Mouse (Mus musculus) limb, embryonic 10.5 days (tissue): ENCODE results near the gene Zdhhc14. TPM values are rescaled to one million over a fixed set of nuclear protein-coding genes. Genes with fewer than 3 reads are reported as not detected.

Experiments used
- DNase-seq: peaks from one replicate; pipeline ENCODE4 v3.0.0-alpha.2; 2017; ENCODE audit warnings: low spot score
- H3K27ac ChIP-seq: fragments of 300-500 bp; sonication (generic); 2 replicates; pipeline ENCODE4 v1.5.1; 2016; ENCODE audit warnings: mild to moderate bottlenecking
- H3K27me3 ChIP-seq: fragments of 300-500 bp; sonication (generic); 2 replicates; pipeline ENCODE4 v1.6.1; 2016; ENCODE audit warnings: low read depth, mild to moderate bottlenecking; ENCODE audit not compliant: poor library complexity, severe bottlenecking
- H3K36me3 ChIP-seq: fragments of 300-500 bp; sonication (generic); 2 replicates; pipeline ENCODE4 v1.6.1; 2016; ENCODE audit warnings: mild to moderate bottlenecking, moderate library complexity
- H3K4me1 ChIP-seq: fragments of 300-500 bp; sonication (generic); 2 replicates; pipeline ENCODE4 v1.6.1; 2016
- H3K4me3 ChIP-seq: fragments of 300-500 bp; sonication (generic); 2 replicates; pipeline ENCODE4 v1.5.1; 2016; ENCODE audit warnings: mild to moderate bottlenecking, moderate library complexity
- H3K9me3 ChIP-seq: fragments of 300-500 bp; sonication (generic); replicated peaks from 2 replicates; pipeline ENCODE4 v1.6.1; 2016; ENCODE audit warnings: mild to moderate bottlenecking
- WGBS: fragments of 180-500 bp; shearing (Covaris S2); methylation state at CpG from one replicate; pipeline ENCODE4 v1.1.7; 2016; 5-methylcytosine and 5-hydroxymethylcytosine counted together
- polyA plus RNA-seq: library from polyadenylated mRNA; unstranded; fragments of >200 nt; fragmentation: Nextera tagmentation; extraction: Ambion mirVana; gene quantifications from 2 replicates; pipeline ENCODE4 v1.2.1, GENCODE M21; 2016

The Zdhhc14 gene
- polyA plus RNA-seq, 1 experiment from 2014 or later = 0.66 TPM

DNA sequence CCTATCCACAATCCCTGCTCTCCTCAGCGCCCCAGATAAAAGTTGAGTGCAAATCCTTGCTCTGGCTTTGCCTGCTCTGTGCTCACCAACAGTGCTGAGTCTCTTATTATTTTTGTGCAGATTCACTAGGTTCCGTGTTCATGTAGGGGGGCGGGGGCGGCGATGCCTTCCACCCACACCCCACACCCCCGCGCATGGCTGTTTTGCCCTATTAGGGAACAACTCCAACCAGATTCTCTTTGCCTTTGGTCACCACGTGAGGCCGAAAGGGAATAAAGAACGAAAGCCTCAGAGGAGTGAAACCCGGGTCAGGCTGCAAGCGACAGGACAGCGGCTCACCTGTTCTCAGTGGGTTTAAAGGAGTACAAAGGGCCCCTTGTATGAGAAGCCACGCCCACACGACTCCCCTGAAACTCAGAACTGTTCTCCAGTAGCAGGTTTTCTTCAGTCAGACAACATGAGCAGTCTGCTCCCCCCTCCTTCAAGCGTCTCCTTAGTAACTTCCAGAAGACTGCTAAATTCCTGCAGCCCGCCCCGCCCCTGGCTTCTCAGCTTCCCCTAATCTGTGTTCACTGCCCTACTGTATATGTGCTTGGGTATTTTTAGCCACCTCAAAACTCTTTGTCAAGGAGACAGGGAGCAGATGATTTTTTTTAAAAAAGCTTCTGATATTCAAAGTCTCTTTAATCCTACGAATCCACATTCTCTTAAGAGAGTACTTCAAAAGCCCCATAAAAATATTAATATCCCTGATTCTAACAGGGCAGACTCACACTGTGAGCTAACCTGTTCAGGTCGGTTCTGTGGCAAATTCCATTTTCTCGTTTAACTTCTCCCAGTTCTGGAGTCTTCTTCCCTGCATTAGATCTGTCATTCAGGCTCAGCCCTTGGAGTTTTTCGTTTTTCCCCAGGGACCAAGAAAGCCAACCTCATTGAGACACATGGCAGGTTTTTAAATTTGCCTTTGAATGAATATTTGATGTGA lies 278.2 kb downstream of the Zdhhc14 start:
- Histone ChIP-seq H3K36me3 (no peaks in the 10 kb centered on the region), H3K27ac (peak overlapping the region; percentile 88), H3K9me3 (no peaks in the 10 kb centered on the region), H3K4me3 (peak overlapping the region; percentile 43), H3K27me3 (peaks cover 5% of the 10 kb centered on the region; the same call in 1 of the 2 replicates), H3K4me1 (peaks cover 26% of the 10 kb centered on the region)
- DNase-seq = peak; percentile 71
- WGBS = 18% methylated on average over 22 of the region's 22 CpGs

DNA sequence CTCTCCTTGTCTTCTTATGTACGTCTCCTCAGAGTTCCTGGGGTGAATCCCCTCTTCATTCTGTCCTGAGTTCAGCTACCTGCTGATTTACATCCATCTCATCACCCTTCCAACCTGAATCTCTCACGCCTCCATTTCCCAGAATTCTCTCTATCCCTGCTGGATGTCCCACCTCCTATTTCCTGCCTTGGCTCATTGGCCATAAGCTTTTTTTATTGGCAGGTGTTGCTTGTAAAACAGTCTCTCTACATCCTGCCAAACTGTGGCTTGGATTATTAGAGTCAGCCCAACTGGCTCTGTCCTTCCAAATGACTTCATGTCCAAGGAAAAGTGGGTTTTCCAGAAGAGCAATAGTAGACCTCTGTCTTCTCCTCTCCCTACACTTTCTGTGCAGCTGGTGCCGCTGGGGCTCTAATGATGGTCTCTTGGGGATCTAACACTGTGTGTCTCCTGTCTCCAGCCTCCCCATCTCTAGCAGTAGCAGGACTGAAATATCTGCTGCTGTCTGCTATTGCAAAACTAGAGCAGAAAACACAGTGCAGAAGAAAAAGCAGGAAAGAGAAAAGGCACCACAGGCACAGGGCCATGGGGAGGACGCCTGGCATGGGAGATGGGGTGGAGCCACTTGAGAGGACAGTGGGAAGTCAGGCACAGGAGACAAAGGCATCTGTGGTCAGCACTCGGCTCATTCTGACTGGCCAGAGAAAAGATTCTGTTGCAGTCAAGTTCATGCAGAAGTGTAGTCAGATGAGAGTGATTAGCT lies 288.0 kb downstream of the Zdhhc14 start:
- Histone ChIP-seq H3K4me3 (no peak overlapping the region), H3K36me3 (no peaks in the 10 kb centered on the region), H3K9me3 (no peaks in the 10 kb centered on the region), H3K27ac (no peak overlapping the region), H3K4me1 (peaks cover 20% of the 10 kb centered on the region), H3K27me3 (no peaks in the 10 kb centered on the region)
- 83% methylated on average over 5 of the region's 5 CpGs for WGBS
- DNase-seq = no peak

DNA sequence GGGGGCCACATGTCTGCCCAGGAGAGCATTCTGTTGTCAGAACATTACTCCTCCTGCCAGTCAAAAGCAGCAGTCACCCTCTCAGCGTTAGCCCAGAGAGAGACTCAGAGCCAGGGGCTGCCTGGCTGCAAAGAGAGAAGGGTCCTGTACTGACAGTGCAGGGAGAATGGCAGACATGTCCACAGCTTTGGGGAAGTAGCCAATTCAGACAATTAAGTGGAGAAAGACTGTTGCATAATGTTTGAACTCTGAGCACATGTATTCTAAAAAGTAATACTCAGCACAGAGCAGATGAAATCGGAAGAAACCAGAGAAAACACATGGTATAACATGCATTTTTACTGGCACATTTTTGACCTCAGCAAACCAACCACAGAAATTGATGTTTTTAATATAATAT lies 292.9 kb downstream of the Zdhhc14 start:
- WGBS = 74% methylated on average over 2 of the region's 2 CpGs
- no peaks in the 10 kb centered on the region for H3K36me3 ChIP-seq
- H3K4me3 ChIP-seq = no peak overlapping the region
- H3K4me1 ChIP-seq = peaks cover 19% of the 10 kb centered on the region
- DNase-seq = no peak
- H3K27me3 ChIP-seq = no peaks in the 10 kb centered on the region
- H3K9me3 ChIP-seq = no peaks in the 10 kb centered on the region
- H3K27ac ChIP-seq = no peak overlapping the region

DNA sequence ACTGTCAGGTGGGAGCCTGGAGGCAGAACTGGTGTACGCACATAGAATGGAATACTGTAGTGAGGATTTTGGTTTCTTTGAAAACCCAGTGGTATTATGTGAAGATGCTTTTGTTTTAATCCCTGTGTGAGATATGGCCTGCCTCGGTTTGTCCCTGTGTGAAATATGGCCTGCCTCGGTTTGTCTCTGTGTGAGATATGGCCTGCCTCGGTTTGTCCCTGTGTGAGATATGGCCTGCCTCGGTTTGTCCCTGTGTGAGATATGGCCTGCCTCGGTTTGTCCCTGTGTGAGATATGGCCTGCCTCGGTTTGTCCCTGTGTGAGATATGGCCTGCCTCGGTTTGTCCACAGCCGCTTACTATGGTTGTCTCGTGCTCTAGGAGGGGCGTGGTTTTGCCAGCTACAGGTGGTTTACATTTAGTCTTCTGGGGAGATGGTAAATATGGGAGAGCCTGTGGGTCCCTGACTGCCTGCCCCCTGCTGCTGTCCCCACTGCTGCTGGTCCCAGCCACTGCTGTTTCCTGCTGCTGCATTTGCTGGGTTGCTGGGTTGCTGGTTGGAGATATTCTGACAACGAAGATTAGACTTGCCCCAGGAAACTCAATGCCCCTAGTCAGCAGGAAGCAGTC lies 299.9 kb downstream of the Zdhhc14 start:
- Histone ChIP-seq H3K4me1 (peaks cover 11% of the 10 kb centered on the region), H3K36me3 (no peaks in the 10 kb centered on the region), H3K27ac (no peak overlapping the region), H3K4me3 (no peak overlapping the region), H3K27me3 (no peaks in the 10 kb centered on the region), H3K9me3 (no peaks in the 10 kb centered on the region)
- 90% methylated on average over 12 of the region's 12 CpGs for WGBS
- no peak for DNase-seq

DNA sequence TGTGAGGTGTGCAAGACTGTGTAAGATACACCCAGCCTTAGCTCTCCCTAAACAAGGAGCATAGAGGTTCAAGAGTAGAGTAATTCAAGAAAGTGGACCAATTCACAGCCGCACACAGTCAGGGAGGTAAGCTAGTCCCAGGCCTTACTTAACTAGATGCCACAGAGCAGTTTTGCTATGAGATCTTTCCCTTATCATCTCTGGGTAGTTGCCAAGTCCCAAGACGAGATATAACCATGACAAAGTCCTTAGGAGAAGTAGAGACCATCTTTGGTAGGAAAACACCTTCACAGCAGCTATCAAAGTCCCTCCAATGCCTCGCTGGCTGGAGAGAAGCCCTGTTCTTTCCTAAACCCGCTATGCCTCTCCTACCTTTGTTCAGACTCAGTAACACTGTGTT lies 301.2 kb downstream of the Zdhhc14 start:
- DNase-seq = no peak
- Histone ChIP-seq H3K36me3 (no peaks in the 10 kb centered on the region), H3K27ac (no peak overlapping the region), H3K27me3 (no peaks in the 10 kb centered on the region), H3K4me1 (peaks cover 17% of the 10 kb centered on the region), H3K4me3 (no peak overlapping the region), H3K9me3 (no peaks in the 10 kb centered on the region)
- WGBS = 84% methylated on average over 4 of the region's 4 CpGs

DNA sequence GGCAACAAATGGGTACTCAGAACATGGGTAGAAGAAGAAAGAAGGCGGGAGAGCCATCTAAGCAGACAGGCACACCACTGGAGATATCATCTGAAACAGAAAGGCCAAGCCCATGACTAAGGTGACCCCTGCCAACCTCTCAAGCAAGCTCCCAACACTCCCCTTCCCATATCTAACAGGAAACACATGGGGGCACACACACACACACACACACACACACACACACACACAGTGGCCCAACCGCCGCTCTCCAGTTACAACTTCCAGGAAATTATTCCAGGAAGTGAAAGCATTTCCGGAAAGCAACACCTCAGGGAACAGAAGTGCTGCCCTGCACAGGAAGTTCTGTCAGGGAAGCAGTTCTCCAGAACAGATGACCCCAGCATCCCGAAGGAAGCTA lies 301.9 kb downstream of the Zdhhc14 start:
- Histone ChIP-seq H3K4me3 (no peak overlapping the region), H3K27ac (no peak overlapping the region), H3K4me1 (peaks cover 20% of the 10 kb centered on the region), H3K36me3 (no peaks in the 10 kb centered on the region), H3K27me3 (no peaks in the 10 kb centered on the region), H3K9me3 (no peaks in the 10 kb centered on the region)
- no peak for DNase-seq
- 79% methylated on average over 5 of the region's 5 CpGs for WGBS

DNA sequence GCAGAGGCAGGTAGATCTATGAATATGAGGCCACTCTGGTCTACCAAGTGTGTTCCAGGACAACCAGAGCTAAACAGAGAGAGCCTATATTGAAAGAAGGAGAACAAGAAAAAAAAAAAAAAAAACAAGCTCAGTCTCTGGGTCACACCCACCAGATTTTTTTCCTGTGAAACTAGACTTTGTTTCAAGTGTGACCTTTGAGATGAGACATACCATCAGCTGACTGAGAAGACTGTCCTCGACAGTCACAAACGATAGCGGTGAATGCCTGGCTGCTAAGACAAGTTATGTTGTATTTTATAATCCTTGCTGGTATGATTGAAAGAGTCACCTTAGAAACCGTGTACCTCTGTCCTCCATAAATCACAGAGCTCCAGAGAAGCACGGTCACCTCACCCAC lies 303.0 kb downstream of the Zdhhc14 start:
- Histone ChIP-seq H3K27me3 (no peaks in the 10 kb centered on the region), H3K9me3 (no peaks in the 10 kb centered on the region), H3K36me3 (no peaks in the 10 kb centered on the region), H3K27ac (no peak overlapping the region), H3K4me1 (peaks cover 24% of the 10 kb centered on the region), H3K4me3 (no peak overlapping the region)
- WGBS = 76% methylated on average over 5 of the region's 5 CpGs
- no peak for DNase-seq

DNA sequence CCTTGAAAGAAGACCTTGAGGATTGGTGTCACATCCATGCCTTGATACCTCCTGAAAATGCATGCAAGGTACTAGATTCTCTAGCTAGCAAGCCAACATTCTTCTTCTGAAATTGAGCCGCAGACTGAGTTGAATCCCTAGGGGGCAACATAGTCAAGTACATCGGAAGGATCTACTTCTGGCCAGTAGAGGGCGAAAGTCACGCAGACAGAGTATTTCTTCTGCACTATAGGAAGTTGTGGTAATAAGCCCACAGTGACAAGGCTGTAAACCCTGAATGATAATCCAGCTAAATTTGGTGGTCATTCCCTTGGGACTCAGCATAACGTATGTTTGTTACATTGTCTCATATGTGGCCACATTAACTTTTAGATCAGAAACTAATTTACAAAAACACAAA lies 303.5 kb downstream of the Zdhhc14 start:
- no peaks in the 10 kb centered on the region for H3K27me3 ChIP-seq
- peaks cover 24% of the 10 kb centered on the region for H3K4me1 ChIP-seq
- H3K27ac ChIP-seq = no peak overlapping the region
- no peaks in the 10 kb centered on the region for H3K9me3 ChIP-seq
- H3K36me3 ChIP-seq = no peaks in the 10 kb centered on the region
- 6% methylated on average over 5 of the region's 5 CpGs for WGBS
- peak; percentile 65 for DNase-seq
- H3K4me3 ChIP-seq = no peak overlapping the region

DNA sequence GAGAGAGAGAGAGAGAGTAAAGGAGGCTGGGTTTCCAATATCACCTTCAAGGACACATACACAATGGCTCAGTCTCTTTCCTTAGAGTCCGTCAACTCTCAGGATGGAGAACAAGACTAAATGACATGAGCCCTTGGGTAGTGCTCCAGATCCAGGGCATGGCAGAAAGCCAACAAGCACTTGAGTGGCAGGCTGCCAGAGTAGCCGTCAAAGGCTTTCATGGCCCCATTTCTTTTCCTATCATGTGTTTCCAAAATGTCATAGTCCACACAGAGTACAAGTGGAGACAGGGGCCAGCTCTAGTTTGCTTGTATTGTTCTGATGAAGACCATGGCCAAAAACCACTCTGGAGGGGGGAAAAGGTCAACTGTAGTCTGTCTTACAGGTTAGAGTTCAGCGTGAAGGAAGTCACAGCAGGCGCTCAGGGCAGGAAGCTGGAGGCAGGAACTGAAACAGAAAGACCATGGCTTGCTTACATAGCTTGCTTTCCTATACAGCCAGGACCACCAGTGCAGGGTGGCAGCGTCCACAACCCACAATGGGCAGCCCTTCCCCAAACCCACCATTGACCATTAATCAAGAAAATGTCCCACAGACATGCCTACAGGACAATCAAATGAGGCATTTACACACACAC lies 304.9 kb downstream of the Zdhhc14 start:
- no peaks in the 10 kb centered on the region for H3K36me3 ChIP-seq
- no peak overlapping the region for H3K27ac ChIP-seq
- H3K27me3 ChIP-seq = no peaks in the 10 kb centered on the region
- 90% methylated on average over 5 of the region's 5 CpGs for WGBS
- H3K9me3 ChIP-seq = no peaks in the 10 kb centered on the region
- H3K4me3 ChIP-seq = no peak overlapping the region
- no peak for DNase-seq
- peaks cover 24% of the 10 kb centered on the region for H3K4me1 ChIP-seq

DNA sequence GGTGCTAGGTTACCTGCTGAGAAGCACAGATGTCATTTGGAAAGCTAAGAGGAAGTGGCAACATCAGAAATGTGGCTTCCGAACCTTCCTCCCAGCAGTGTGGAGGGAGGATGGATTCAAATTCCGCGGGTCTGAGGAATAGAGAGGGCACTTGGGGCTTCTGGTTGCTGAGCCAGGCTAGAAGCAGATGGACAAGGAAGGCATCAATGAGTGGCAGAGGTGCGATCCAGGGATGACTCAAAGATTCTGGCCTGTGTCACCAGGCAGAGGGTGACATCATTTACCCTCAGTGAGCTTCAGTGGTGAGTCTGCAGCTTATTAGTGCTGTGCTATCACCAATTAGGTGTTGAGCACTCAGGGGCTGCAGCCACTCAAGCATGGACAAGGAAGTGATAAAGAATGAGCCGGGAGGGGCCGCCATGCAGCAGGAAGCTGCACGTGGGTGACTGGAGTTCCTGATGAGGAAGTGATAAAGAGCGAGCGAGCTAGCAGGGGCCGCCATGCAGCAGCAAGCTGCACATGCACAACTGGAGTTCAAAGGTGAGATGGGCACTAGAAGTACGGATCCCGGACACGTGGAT lies 306.0 kb downstream of the Zdhhc14 start:
- WGBS = 65% methylated on average over 13 of the region's 13 CpGs
- Histone ChIP-seq H3K36me3 (no peaks in the 10 kb centered on the region), H3K4me3 (no peak overlapping the region), H3K27ac (no peak overlapping the region), H3K9me3 (no peaks in the 10 kb centered on the region), H3K4me1 (peaks cover 24% of the 10 kb centered on the region), H3K27me3 (no peaks in the 10 kb centered on the region)
- no peak for DNase-seq

DNA sequence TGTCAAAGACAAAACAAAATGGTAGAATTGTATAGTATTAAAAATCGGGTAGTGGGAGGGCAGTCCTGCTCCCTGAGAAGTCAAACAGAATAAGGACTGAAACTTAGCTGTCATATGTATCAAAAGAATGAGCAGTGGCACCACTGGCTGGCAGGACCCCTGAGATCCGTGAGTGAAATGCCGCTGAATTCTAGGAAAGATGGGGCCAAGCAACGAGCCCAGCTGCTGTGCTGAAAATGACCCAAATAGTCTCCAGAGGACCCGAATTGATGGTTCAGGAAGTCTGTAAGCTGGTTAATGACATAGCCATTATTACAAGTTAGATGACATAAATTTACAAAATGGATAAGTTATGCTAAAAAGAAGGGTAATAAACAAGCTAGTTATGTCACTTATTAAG lies 306.5 kb downstream of the Zdhhc14 start:
- no peaks in the 10 kb centered on the region for H3K9me3 ChIP-seq
- H3K27me3 ChIP-seq = no peaks in the 10 kb centered on the region
- no peak overlapping the region for H3K27ac ChIP-seq
- H3K36me3 ChIP-seq = no peaks in the 10 kb centered on the region
- WGBS = 89% methylated on average over 5 of the region's 5 CpGs
- no peak overlapping the region for H3K4me3 ChIP-seq
- DNase-seq = no peak
- peaks cover 23% of the 10 kb centered on the region for H3K4me1 ChIP-seq

DNA sequence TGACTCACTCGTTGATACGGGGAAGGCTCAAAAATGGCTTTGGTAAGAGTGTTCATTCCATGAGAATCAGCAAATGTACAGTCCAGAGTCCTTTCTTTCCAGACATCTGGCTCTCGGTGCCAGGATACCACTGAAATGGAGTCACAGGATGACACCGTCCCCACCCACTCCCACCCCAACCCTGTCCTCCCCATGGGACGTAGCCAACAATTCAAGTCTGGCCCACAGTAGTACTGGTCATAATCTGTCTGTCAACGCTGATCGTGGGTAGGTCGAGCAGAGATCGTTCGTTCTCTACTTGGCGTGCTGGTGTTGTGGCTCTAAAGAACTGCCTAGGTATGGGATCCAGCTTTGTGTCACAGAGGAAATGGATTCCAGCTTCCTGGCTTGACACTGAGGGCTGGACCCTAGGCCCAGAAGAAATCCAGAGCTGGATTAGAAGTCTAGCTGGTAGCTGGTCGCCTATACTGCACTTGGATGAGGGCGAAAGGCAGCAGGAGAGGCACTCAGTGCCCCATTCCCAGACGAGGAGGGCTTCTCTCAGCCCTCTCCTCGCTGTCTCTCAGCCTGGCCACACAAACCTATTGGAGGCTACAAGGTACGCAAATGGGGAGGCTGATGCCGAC lies 307.2 kb downstream of the Zdhhc14 start:
- no peak overlapping the region for H3K27ac ChIP-seq
- H3K4me3 ChIP-seq = no peak overlapping the region
- no peaks in the 10 kb centered on the region for H3K9me3 ChIP-seq
- no peaks in the 10 kb centered on the region for H3K36me3 ChIP-seq
- DNase-seq = no peak
- no peaks in the 10 kb centered on the region for H3K27me3 ChIP-seq
- H3K4me1 ChIP-seq = peaks cover 17% of the 10 kb centered on the region
- 83% methylated on average over 17 of the region's 17 CpGs for WGBS
